Mouse (Mus musculus) neural tube, embryonic 14.5 days (tissue): ENCODE measurements around the gene Gm45717. TPM values are rescaled to one million over a fixed set of nuclear protein-coding genes. Genes with fewer than 3 reads are reported as not detected.

ENCODE experiments used
- ATAC-seq: fragments of 200-750 bp; cut with Nextera tagmentation; 2 replicates; pipeline ENCODE4 v1.8.0; 2017; ENCODE audit warnings: low read depth, mild to moderate bottlenecking, moderate TSS enrichment, moderate library complexity
- H3K27ac ChIP-seq: fragments of 300-500 bp; sonication (generic); 2 replicates; pipeline ENCODE4 v1.5.1; 2014; ENCODE audit warnings: low read depth, mild to moderate bottlenecking, control low read depth, low read length, moderate library complexity, mixed read lengths
- H3K27me3 ChIP-seq: fragments of 300-500 bp; sonication (generic); 2 replicates; pipeline ENCODE4 v1.6.1; 2014; ENCODE audit warnings: low read length; ENCODE audit not compliant: control insufficient read depth, insufficient read depth
- H3K36me3 ChIP-seq: fragments of 300-500 bp; sonication (generic); 2 replicates; pipeline ENCODE4 v1.6.1; 2014; ENCODE audit warnings: low read length, mixed read lengths; ENCODE audit not compliant: control insufficient read depth, insufficient read depth
- H3K4me1 ChIP-seq: fragments of 300-500 bp; sonication (generic); 2 replicates; pipeline ENCODE4 v1.6.1; 2014; ENCODE audit warnings: low read length; ENCODE audit not compliant: control insufficient read depth, insufficient read depth
- H3K4me2 ChIP-seq: fragments of 300-500 bp; sonication (generic); 2 replicates; pipeline ENCODE4 v1.6.1; 2014; ENCODE audit warnings: mild to moderate bottlenecking, low read depth, low read length, control low read depth
- H3K4me3 ChIP-seq: fragments of 300-500 bp; sonication (generic); 2 replicates; pipeline ENCODE4 v1.5.1; 2014; ENCODE audit warnings: low read depth, low read length, control low read depth, mixed read lengths
- H3K9ac ChIP-seq: fragments of 300-500 bp; sonication (generic); replicated peaks from 2 replicates; pipeline ENCODE4 v1.6.1; 2014; ENCODE audit warnings: low read depth, mild to moderate bottlenecking, control low read depth, low read length, mixed read lengths
- H3K9me3 ChIP-seq: fragments of 300-500 bp; sonication (generic); 2 replicates; pipeline ENCODE4 v1.6.1; 2016; ENCODE audit warnings: low read length; ENCODE audit not compliant: control insufficient read depth
- WGBS: fragments of 180-500 bp; shearing (Covaris S2); extraction: QIAGEN DNeasy Blood & Tissue Kit; methylation state at CpG from one replicate; pipeline ENCODE4 v1.1.7; 2014; 5-methylcytosine and 5-hydroxymethylcytosine counted together
- polyA plus RNA-seq: library from polyadenylated mRNA; unstranded; fragments of >200 nt; fragmentation: Nextera tagmentation; extraction: Ambion mirVana; gene quantifications from 2 replicates; pipeline ENCODE4 v1.2.1, GENCODE M21; 2014

Gene Gm45717
- polyA plus RNA-seq, 1 experiment from 2014 or later, result not detected

DNA sequence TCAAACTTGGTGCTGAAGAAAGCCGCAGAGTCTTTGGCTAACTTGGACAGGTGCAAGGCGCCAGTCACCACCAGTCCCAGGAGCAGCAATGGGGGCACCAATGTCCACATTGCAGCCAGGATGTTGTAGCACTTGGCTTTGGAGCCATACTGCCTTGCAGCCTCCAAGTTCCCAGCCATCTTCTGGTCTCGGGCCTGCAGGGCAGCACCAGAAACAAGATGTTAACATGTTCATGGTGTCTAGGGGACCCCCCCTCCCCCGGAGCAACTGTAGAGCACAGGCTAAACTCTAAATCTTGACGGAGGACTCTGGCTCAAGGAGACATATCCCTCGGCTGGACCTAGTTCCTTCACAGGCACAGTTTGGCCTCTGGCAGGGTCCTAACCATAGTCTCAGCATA lies 6.5 kb downstream of the Gm45717 start:
- no peak overlapping the region for H3K27ac ChIP-seq
- WGBS, result 90% methylated on average over 6 of the region's 6 CpGs
- H3K27me3 ChIP-seq, result no peaks in the 10 kb centered on the region
- no peaks in the 10 kb centered on the region for H3K9me3 ChIP-seq
- no peak overlapping the region for H3K4me2 ChIP-seq
- H3K9ac ChIP-seq, result no peak overlapping the region
- H3K4me3 ChIP-seq, result no peak overlapping the region
- no peak for ATAC-seq
- H3K4me1 ChIP-seq, result 0 out of 2 replicates have a peak, but pooled peaks cover 2% of the 10 kb centered on the region
- no peaks in the 10 kb centered on the region for H3K36me3 ChIP-seq

DNA sequence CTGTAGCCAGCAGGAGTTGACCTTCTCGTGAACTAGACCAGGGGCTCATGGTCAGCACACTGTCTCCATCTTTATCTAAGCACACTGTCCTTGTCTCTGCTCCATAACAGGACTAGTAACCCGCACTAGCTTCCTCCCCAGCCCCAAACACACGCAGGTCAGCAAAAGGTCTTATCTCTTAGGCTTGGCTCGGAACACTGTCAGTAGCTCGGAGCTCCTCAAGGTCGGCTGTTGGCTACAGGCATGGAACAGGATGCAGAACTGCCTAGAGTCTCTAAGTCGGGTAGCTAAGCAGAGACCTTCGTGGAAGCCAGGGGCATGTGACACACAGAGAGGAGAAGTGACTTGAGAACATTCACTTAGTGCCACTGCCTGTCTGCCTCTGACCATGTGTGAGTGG lies 7.6 kb downstream of the Gm45717 start:
- H3K9ac ChIP-seq, result no peak overlapping the region

DNA sequence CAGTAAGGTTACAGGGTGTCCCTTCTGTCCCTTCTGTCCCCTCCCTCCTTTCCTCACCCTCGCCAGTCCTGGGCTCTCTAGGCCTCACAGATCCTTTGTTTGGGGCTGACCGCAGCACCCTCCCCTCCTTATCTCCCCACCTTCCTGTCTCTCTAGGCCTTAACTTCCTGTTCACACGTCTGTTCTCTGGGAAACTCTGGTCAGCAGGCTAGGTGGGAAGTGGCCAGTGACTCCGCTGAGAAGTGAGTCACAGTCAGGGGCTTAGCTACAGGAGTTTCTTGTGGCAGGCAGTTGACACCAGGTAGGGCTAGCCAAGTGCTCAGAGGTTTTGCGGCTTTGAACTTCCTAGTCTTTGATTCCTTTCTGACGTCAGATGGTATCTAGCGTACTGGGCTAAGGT lies 8.8 kb downstream of the Gm45717 start:
- Histone ChIP-seq H3K36me3 (no peaks in the 10 kb centered on the region), H3K27ac (no peak overlapping the region), H3K9me3 (no peaks in the 10 kb centered on the region), H3K9ac (no peak overlapping the region), H3K4me1 (no peaks in the 10 kb centered on the region), H3K27me3 (no peaks in the 10 kb centered on the region), H3K4me3 (no peak overlapping the region), H3K4me2 (no peak overlapping the region)
- WGBS, result 81% methylated on average over 7 of the region's 7 CpGs
- ATAC-seq, result no peak

More for the DNA sequence above, 7.6 kb downstream of the Gm45717 start:
- Histone ChIP-seq H3K4me3 (no peak overlapping the region), H3K27ac (no peak overlapping the region), H3K4me1 (no peaks in the 10 kb centered on the region), H3K4me2 (no peak overlapping the region), H3K27me3 (no peaks in the 10 kb centered on the region), H3K9me3 (no peaks in the 10 kb centered on the region), H3K36me3 (no peaks in the 10 kb centered on the region)
- ATAC-seq, result no peak
- 92% methylated on average over 8 of the region's 8 CpGs for WGBS

DNA sequence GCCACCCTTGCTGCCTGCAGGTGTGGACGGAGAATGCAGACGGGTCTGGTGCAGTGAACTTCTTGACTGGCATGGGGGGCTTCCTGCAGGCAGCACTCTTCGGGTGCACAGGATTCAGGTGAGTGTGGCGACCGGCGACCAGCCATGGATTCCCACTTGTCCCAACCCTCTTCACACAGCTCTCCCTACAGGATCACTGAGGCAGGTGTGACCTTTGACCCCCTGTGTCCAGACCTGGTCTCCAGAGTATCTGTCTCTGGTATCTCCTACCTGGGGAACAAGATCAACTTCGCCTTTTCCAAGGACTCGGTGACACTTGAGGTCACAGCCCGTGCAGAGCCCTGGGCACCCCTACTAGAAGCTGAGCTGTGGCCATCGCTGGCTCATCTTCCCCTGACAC lies 9.4 kb downstream of the Gm45717 start:
- no peak overlapping the region for H3K27ac ChIP-seq
- H3K4me1 ChIP-seq, result no peaks in the 10 kb centered on the region
- no peak overlapping the region for H3K9ac ChIP-seq
- no peaks in the 10 kb centered on the region for H3K36me3 ChIP-seq
- no peaks in the 10 kb centered on the region for H3K27me3 ChIP-seq
- H3K4me3 ChIP-seq, result no peak overlapping the region
- H3K9me3 ChIP-seq, result no peaks in the 10 kb centered on the region
- no peak overlapping the region for H3K4me2 ChIP-seq
- ATAC-seq, result no peak
- 92% methylated on average over 10 of the region's 10 CpGs for WGBS

DNA sequence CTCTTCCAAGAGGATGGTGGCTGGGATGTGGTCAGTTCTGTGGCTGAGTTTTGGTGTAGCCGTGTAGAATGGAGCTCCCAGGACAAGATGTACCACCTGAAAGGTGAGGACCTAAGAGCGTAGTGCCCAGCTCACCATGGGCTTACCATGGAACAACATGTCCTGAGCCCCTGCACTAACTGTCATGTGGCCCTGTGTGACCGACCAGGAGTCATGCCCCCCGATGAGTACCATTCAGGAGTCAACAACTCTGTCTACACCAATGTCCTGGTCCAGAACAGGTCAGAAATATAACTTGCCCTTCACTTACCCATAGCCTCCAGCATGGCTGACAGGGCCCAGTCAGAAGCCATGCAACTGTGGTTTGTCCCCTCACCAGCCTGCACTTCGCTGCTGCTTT lies 10.5 kb downstream of the Gm45717 start:
- WGBS, result 95% methylated on average over 5 of the region's 5 CpGs
- H3K9ac ChIP-seq, result no peak overlapping the region

DNA sequence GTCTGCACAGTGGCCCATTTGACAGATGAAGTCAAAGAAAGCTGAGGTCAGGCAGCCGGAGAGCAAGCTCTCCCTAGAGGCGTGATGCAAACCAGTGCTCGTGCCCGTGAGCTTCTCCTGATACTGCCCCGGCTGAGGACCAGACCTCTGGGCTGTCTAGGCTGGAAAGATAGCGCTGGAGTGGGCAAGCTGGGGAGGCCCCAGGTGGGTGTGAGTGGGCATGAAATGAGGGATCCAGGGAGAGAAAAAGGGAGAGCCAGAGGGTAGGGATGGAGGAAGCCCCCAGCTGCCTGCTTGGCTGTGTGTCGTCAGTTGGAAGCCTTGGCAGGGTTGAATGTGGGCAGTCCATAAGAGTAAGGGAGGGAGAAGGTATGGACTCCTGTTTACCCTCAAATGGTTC lies 11.5 kb downstream of the Gm45717 start:
- WGBS, result 94% methylated on average over 7 of the region's 7 CpGs
- H3K4me3 ChIP-seq, result no peak overlapping the region
- H3K9me3 ChIP-seq, result no peaks in the 10 kb centered on the region
- H3K9ac ChIP-seq, result no peak overlapping the region
- peaks cover 5% of the 10 kb centered on the region; the same call in 1 of the 2 replicates for H3K4me1 ChIP-seq
- H3K36me3 ChIP-seq, result no peaks in the 10 kb centered on the region
- no peak overlapping the region for H3K27ac ChIP-seq
- H3K4me2 ChIP-seq, result no peak overlapping the region
- H3K27me3 ChIP-seq, result no peaks in the 10 kb centered on the region
- ATAC-seq, result no peak

More for the DNA sequence above, 10.5 kb downstream of the Gm45717 start:
- H3K4me2 ChIP-seq, result no peak overlapping the region
- H3K27me3 ChIP-seq, result no peaks in the 10 kb centered on the region
- no peak for ATAC-seq
- no peaks in the 10 kb centered on the region for H3K4me1 ChIP-seq
- no peak overlapping the region for H3K27ac ChIP-seq
- H3K9me3 ChIP-seq, result no peaks in the 10 kb centered on the region
- no peak overlapping the region for H3K4me3 ChIP-seq
- H3K36me3 ChIP-seq, result no peaks in the 10 kb centered on the region

DNA sequence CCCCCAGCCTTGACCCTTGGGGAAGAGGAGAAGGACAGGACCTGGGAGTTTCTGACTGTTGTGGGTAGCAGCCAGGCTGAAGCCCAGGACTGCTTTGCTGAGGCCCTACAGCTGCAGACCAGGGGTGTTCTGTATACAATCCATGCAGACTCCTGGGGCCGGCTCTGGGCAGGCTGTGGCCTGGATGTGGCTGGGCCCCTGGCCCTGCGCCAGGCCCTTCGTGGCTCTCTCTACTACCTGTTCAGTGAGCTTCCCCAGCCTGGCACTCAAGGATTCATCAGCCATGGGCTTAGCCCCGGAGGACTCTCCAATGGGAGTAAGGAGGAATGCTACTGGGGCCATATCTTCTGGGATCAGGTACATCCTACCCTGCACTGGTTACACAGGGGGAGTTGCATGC lies 12.4 kb downstream of the Gm45717 start:
- H3K9ac ChIP-seq, result no peak overlapping the region
- 85% methylated on average over 4 of the region's 4 CpGs for WGBS
- no peak for ATAC-seq

DNA sequence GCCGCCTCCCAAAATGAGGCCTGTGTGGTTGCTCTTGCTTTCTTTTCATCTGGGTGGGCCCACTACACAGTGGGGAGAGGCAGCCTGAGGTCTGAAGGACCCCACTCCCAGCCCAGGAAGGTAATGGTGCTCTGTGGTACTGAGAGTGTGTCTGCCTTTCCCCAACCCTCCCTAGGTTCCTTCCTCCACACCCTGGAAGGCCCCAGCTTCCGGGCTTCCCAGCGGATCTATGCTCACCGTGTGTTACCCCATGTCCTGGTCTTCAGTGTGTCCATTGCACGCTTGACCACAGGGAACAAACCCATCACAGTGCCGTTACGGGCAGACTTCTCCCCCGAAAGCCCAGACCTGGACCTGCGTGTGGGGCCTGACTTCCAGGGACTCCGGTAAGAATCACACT lies 12.9 kb downstream of the Gm45717 start:
- Histone ChIP-seq H3K4me1 (peaks cover 5% of the 10 kb centered on the region; the same call in 1 of the 2 replicates), H3K27me3 (no peaks in the 10 kb centered on the region), H3K9ac (no peak overlapping the region), H3K27ac (no peak overlapping the region), H3K4me2 (no peak overlapping the region), H3K9me3 (no peaks in the 10 kb centered on the region), H3K4me3 (no peak overlapping the region), H3K36me3 (no peaks in the 10 kb centered on the region)
- WGBS, result 89% methylated on average over 10 of the region's 10 CpGs
- no peak for ATAC-seq

More for the DNA sequence above, 12.4 kb downstream of the Gm45717 start:
- Histone ChIP-seq H3K4me2 (no peak overlapping the region), H3K4me1 (peaks cover 5% of the 10 kb centered on the region; the same call in 1 of the 2 replicates), H3K4me3 (no peak overlapping the region), H3K36me3 (no peaks in the 10 kb centered on the region), H3K27ac (no peak overlapping the region), H3K9me3 (no peaks in the 10 kb centered on the region), H3K27me3 (no peaks in the 10 kb centered on the region)

DNA sequence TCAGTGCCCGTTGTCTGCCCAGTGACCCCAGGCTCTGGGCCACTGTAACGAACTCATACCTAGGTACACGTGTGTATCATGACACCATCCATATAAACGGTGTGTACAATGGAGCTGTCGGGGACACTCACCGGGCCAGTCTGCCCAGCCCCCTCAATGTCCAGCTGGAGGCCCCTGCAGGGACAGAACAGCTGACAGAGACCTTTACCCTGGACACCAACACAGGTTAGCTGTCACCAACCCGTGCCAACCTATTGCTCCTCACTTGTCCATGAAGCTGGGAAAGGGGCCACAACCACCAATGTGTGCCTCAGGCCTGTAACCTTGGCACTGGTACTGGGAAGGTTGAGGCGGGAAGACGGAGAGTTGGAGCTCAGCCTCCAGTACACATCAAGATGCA lies 13.4 kb downstream of the Gm45717 start:
- ATAC-seq, result no peak
- 66% methylated on average over 9 of the region's 9 CpGs for WGBS
- Histone ChIP-seq H3K4me1 (peaks cover 5% of the 10 kb centered on the region; the same call in 1 of the 2 replicates), H3K9me3 (no peaks in the 10 kb centered on the region), H3K9ac (no peak overlapping the region; the same call in 1 of the 2 replicates), H3K4me3 (no peak overlapping the region), H3K27me3 (no peaks in the 10 kb centered on the region), H3K27ac (no peak overlapping the region; the same call in 1 of the 2 replicates), H3K36me3 (no peaks in the 10 kb centered on the region), H3K4me2 (peak overlapping the region; percentile 45)
